Mouse (Mus musculus) G1E (cell line): ENCODE measurements around the gene Sv2a. TPM values are rescaled to one million over a fixed set of nuclear protein-coding genes. Genes with fewer than 3 reads are reported as not detected.
A peak's percentile ranks its signal among the peaks of the same experiment; 100 is the strongest.

ENCODE experiments used
- ATAC-seq: 2 replicates; pipeline ENCODE4 v1.8.0; 2016; ENCODE audit warnings: mild to moderate bottlenecking; ENCODE audit not compliant: insufficient number of reproducible peaks, poor library complexity, low FRiP score, severe bottlenecking; ENCODE audit errors: extremely low read depth
- DNase-seq: peaks from one replicate; pipeline ENCODE4 v3.0.0; 2012; ENCODE audit warnings: low spot score
- H3K27me3 ChIP-seq: 2 replicates; pipeline ENCODE4 v1.6.1; 2012; ENCODE audit warnings: mild to moderate bottlenecking, low read length, inconsistent platforms; ENCODE audit not compliant: insufficient read depth
- H3K36me3 ChIP-seq: replicated peaks from 2 replicates; pipeline ENCODE3; 2012; ENCODE audit warnings: mild to moderate bottlenecking, inconsistent platforms
- H3K4me1 ChIP-seq: 2 replicates; pipeline ENCODE4 v1.6.1; 2012; ENCODE audit warnings: low read depth, low read length, inconsistent platforms, mixed read lengths; ENCODE audit not compliant: insufficient read depth
- H3K4me3 ChIP-seq: 2 replicates; pipeline ENCODE4 v1.5.1; 2012; ENCODE audit warnings: low read depth, mild to moderate bottlenecking, inconsistent platforms, low read length, moderate library complexity, mixed read lengths
- H3K9me3 ChIP-seq: replicated peaks from 2 replicates; pipeline ENCODE4 v1.6.1; 2012; ENCODE audit warnings: inconsistent platforms
- CTCF ChIP-seq: IDR thresholded peaks from 2 replicates; pipeline ENCODE4 v1.5.1; 2012; ENCODE audit warnings: low read depth, low read length, inconsistent platforms, mixed read lengths
- GATA1 ChIP-seq: IDR thresholded peaks from 2 replicates; pipeline ENCODE4 v1.6.1; 2012; ENCODE audit warnings: borderline replicate concordance, low read length, inconsistent platforms, mixed read lengths
- GATA2 ChIP-seq: IDR thresholded peaks from 2 replicates; pipeline ENCODE4 v1.6.1; 2012; ENCODE audit warnings: low read depth, low read length, inconsistent platforms, borderline replicate concordance
- POLR2AphosphoS5 ChIP-seq: IDR thresholded peaks from 2 replicates; pipeline ENCODE4 v1.6.1; 2012; ENCODE audit warnings: low read depth, low read length, inconsistent platforms; ENCODE audit not compliant: insufficient replicate concordance
- TAL1 ChIP-seq: conservative IDR thresholded peaks from 2 replicates; pipeline ENCODE4 v1.6.1; 2012; ENCODE audit warnings: low read depth, low read length, inconsistent platforms, mixed read lengths
- polyA plus RNA-seq: library from polyadenylated mRNA; stranded (reverse); fragments of >175 nt; gene quantifications from 2 replicates; pipeline ENCODE4 v1.2.3, GENCODE M21; 2012
- total RNA-seq, 2 experiments: library from RNA; stranded (forward) in 1 of 2; stranded (reverse) in 1 of 2; fragments of 200-1000 nt in 1 of 2; fragments of >200 nt in 1 of 2; fragmentation: Nextera tagmentation in 1 of 2; gene quantifications; 2 replicates each; pipeline ENCODE4 v1.2.3; 2014 to 2017

The Sv2a gene
- total and polyA plus RNA-seq, 3 experiments = 0.07 to 0.45 (median 0.11) TPM

GRCm38 (mm10) chr3:96230404-96230803, 49.5 kb downstream of the Sv2a start:
- Histone ChIP-seq H3K9me3 (no peaks in the 10 kb centered on the region), H3K4me1 (peaks cover 27% of the 10 kb centered on the region), H3K4me3 (no peak overlapping the region), H3K27me3 (no peaks in the 10 kb centered on the region), H3K36me3 (no peaks in the 10 kb centered on the region)
- ATAC-seq (no peak), DNase-seq (no peak)
- no peak for TF ChIP-seq GATA1
- no peak for TF ChIP-seq POLR2AphosphoS5
- no peak for TF ChIP-seq TAL1
- no peak for TF ChIP-seq GATA2
- TF ChIP-seq CTCF = no peak

- TF ChIP-seq TAL1 (no peak), POLR2AphosphoS5 (no peak), GATA1 (no peak), CTCF (no peak), GATA2 (no peak)
- Histone ChIP-seq H3K4me3 (no peak overlapping the region), H3K4me1 (peaks cover 24% of the 10 kb centered on the region), H3K36me3 (no peaks in the 10 kb centered on the region), H3K9me3 (no peaks in the 10 kb centered on the region), H3K27me3 (no peaks in the 10 kb centered on the region)
- DNase-seq = no peak
- no peak for ATAC-seq
Measured at GRCm38 (mm10) chr3:96230910-96231757, 50.2 kb downstream of the Sv2a start.

- DNase-seq = no peak
- Histone ChIP-seq H3K4me3 (no peak overlapping the region), H3K9me3 (no peaks in the 10 kb centered on the region), H3K27me3 (no peaks in the 10 kb centered on the region), H3K36me3 (no peaks in the 10 kb centered on the region), H3K4me1 (peaks cover 23% of the 10 kb centered on the region)
- no peak for TF ChIP-seq CTCF
- no peak for ATAC-seq
Measured at GRCm38 (mm10) chr3:96231758-96232120, 50.8 kb downstream of the Sv2a start.

- TF ChIP-seq GATA2 (no peak), GATA1 (no peak), TAL1 (no peak), POLR2AphosphoS5 (no peak), CTCF (no peak)
- H3K4me3 ChIP-seq = no peak overlapping the region
- DNase-seq = no peak
Measured at GRCm38 (mm10) chr3:96234914-96235313, 54.0 kb downstream of the Sv2a start.

GRCm38 (mm10) chr3:96235836-96236235, 54.9 kb downstream of the Sv2a start:
- ATAC-seq (no peak), DNase-seq (no peak)
- TF ChIP-seq POLR2AphosphoS5 (peak; percentile 89; the same call in 1 of the 2 replicates), GATA2 (no peak)
- Histone ChIP-seq H3K27me3 (no peaks in the 10 kb centered on the region), H3K36me3 (no peaks in the 10 kb centered on the region), H3K4me3 (no peak overlapping the region), H3K9me3 (no peaks in the 10 kb centered on the region), H3K4me1 (peaks cover 25% of the 10 kb centered on the region)

More at GRCm38 (mm10) chr3:96234914-96235313, 54.0 kb downstream of the Sv2a start:
- Histone ChIP-seq H3K9me3 (no peaks in the 10 kb centered on the region), H3K4me1 (peaks cover 31% of the 10 kb centered on the region), H3K27me3 (no peaks in the 10 kb centered on the region), H3K36me3 (no peaks in the 10 kb centered on the region)
- no peak for ATAC-seq

- H3K4me1 ChIP-seq = peaks cover 20% of the 10 kb centered on the region
- no peaks in the 10 kb centered on the region for H3K27me3 ChIP-seq
- peak overlapping the region; percentile 67; the same call in 1 of the 2 replicates for H3K4me3 ChIP-seq
- peak; percentile 27; the same call in 1 of the 2 replicates for TF ChIP-seq POLR2AphosphoS5
- no peak for TF ChIP-seq GATA1
- TF ChIP-seq CTCF = no peak
- no peak for TF ChIP-seq GATA2
- TF ChIP-seq TAL1 = no peak
- DNase-seq (no peak), ATAC-seq (no peak)
- no peaks in the 10 kb centered on the region for H3K36me3 ChIP-seq
- H3K9me3 ChIP-seq = no peaks in the 10 kb centered on the region
Measured at GRCm38 (mm10) chr3:96236834-96237334, 55.9 kb downstream of the Sv2a start.
